Mouse (Mus musculus) hindbrain, embryonic 16.5 days (tissue): ENCODE data around the gene Zbtb22. TPM values are rescaled to one million over a fixed set of nuclear protein-coding genes. Genes with fewer than 3 reads are reported as not detected.
"Not testable (repeated sequence)": the region's sequence is repeated elsewhere in the genome, so short reads cannot be mapped to it uniquely, and the experiment has no call there.

Experiments used
- ATAC-seq: fragments of 200-750 bp; cut with Nextera tagmentation; 2 replicates; pipeline ENCODE4 v1.8.0; 2017; ENCODE audit warnings: moderate TSS enrichment, moderate library complexity
- H3K27ac ChIP-seq: fragments of 300-500 bp; sonication (generic); 2 replicates; pipeline ENCODE4 v1.5.1; 2014; ENCODE audit warnings: low read depth, mild to moderate bottlenecking, control low read depth, low read length, moderate library complexity
- H3K27me3 ChIP-seq: fragments of 300-500 bp; sonication (generic); replicated peaks from 2 replicates; pipeline ENCODE4 v1.6.1; 2014; ENCODE audit warnings: low read length; ENCODE audit not compliant: control insufficient read depth, insufficient read depth
- H3K36me3 ChIP-seq: fragments of 300-500 bp; sonication (generic); 2 replicates; pipeline ENCODE4 v1.6.1; 2014; ENCODE audit warnings: mild to moderate bottlenecking, low read length, moderate library complexity, mixed read lengths; ENCODE audit not compliant: control insufficient read depth, insufficient read depth
- H3K4me1 ChIP-seq: fragments of 300-500 bp; sonication (generic); 2 replicates; pipeline ENCODE4 v1.6.1; 2014; ENCODE audit warnings: low read depth, low read length; ENCODE audit not compliant: control insufficient read depth, insufficient read depth
- H3K4me2 ChIP-seq: fragments of 300-500 bp; sonication (generic); 2 replicates; pipeline ENCODE4 v1.6.1; 2014; ENCODE audit warnings: mild to moderate bottlenecking, low read length, control low read depth, moderate library complexity
- H3K4me3 ChIP-seq: fragments of 300-500 bp; sonication (generic); 2 replicates; pipeline ENCODE4 v1.5.1; 2014; ENCODE audit warnings: mild to moderate bottlenecking, low read length, control low read depth, moderate library complexity
- H3K9ac ChIP-seq: fragments of 300-500 bp; sonication (generic); 2 replicates; pipeline ENCODE4 v1.6.1; 2014; ENCODE audit warnings: low read depth, mild to moderate bottlenecking, control low read depth, low read length, moderate library complexity
- H3K9me3 ChIP-seq: fragments of 300-500 bp; sonication (generic); 2 replicates; pipeline ENCODE4 v1.6.1; 2014; ENCODE audit warnings: mild to moderate bottlenecking, low read length, moderate library complexity; ENCODE audit not compliant: control insufficient read depth
- WGBS: fragments of 180-500 bp; shearing (Covaris S2); extraction: QIAGEN DNeasy Blood & Tissue Kit; methylation state at CpG from one replicate; pipeline ENCODE4 v1.1.7; 2014; 5-methylcytosine and 5-hydroxymethylcytosine counted together
- polyA plus RNA-seq: library from polyadenylated mRNA; unstranded; fragments of >200 nt; fragmentation: Nextera tagmentation; extraction: Ambion mirVana; gene quantifications from 2 replicates; pipeline ENCODE4 v1.2.1, GENCODE M21; 2015

The Zbtb22 gene
- polyA plus RNA-seq, 1 experiment from 2014 or later, result 16.2 TPM

- Histone ChIP-seq H3K4me3 (no peak overlapping the region), H3K9ac (no peak overlapping the region), H3K4me1 (no peaks in the 10 kb centered on the region), H3K36me3 (no peaks in the 10 kb centered on the region), H3K27ac (no peak overlapping the region), H3K9me3 (no peaks in the 10 kb centered on the region), H3K27me3 (no peaks in the 10 kb centered on the region), H3K4me2 (no peak overlapping the region)
- ATAC-seq, result no peak
- 61% methylated on average over 4 of the region's 4 CpGs for whole genome bisulfite sequencing
These were observed 14.1 kb upstream of the Zbtb22 start for GRCm38 (mm10) chr17:33901653-33902052.

GRCm38 (mm10) chr17:33902079-33902478 lies 13.6 kb upstream of the Zbtb22 start:
- H3K9me3 ChIP-seq, result no peaks in the 10 kb centered on the region
- H3K4me3 ChIP-seq, result no peak overlapping the region
- H3K27ac ChIP-seq, result no peak overlapping the region
- no peak overlapping the region for H3K4me2 ChIP-seq
- 70% methylated on average over 4 of the region's 4 CpGs for WGBS
- H3K27me3 ChIP-seq, result no peaks in the 10 kb centered on the region
- H3K9ac ChIP-seq, result no peak overlapping the region
- no peaks in the 10 kb centered on the region for H3K36me3 ChIP-seq
- no peaks in the 10 kb centered on the region for H3K4me1 ChIP-seq
- ATAC-seq, result no peak

- Histone ChIP-seq H3K4me3 (no peak overlapping the region), H3K4me1 (no peaks in the 10 kb centered on the region), H3K4me2 (no peak overlapping the region), H3K27me3 (no peaks in the 10 kb centered on the region), H3K9me3 (no peaks in the 10 kb centered on the region), H3K27ac (no peak overlapping the region), H3K9ac (no peak overlapping the region), H3K36me3 (no peaks in the 10 kb centered on the region)
- WGBS, result 85% methylated on average over 7 of the region's 7 CpGs
- ATAC-seq, result no peak
These were observed 13.2 kb upstream of the Zbtb22 start for GRCm38 (mm10) chr17:33902491-33902890.

DNA sequence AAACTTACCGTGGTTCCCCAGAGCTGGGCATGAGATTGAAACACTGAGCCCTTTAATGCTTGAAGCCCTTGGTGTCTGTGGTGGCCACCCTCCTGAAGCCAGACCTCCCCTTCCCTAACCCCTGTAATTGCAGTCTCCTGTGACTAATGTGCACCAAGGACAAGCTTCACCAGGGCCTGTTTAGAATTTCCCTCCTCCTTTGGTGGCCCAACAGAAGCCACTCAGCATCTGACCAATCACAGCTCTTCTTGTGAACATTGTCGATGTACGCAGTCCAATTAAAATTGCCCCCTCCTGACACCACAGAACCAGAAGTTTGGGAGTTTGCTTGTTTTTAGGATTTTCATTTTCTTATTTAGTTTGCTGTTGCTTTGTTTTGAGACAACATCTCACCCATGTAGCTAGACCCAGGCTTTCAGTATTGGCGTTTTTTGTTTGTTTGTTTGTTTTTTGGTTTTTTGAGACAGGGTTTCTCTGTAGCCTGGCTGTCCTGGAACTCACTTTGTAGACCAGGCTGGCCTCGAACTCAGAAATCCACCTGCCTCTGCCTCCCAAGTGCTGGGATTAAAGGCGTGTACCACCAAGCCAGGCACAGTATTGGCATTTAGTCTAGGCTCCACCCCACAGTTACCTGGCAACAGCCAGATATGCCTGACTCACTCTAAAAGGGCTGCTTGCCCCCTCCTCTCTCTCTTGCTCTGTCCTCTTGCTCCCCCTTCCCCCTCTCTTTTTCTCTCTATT lies 11.6 kb upstream of the Zbtb22 start:
- WGBS, result 76% methylated on average over 6 of the region's 6 CpGs
- H3K36me3 ChIP-seq, H3K4me2 ChIP-seq, H3K27ac ChIP-seq, ATAC-seq, H3K9me3 ChIP-seq, H3K4me1 ChIP-seq, H3K4me3 ChIP-seq, H3K9ac ChIP-seq, H3K27me3 ChIP-seq: not testable (repeated sequence)

- not testable (repeated sequence) for H3K9me3 ChIP-seq, H3K27ac ChIP-seq, H3K9ac ChIP-seq, H3K4me2 ChIP-seq, ATAC-seq, H3K4me3 ChIP-seq, H3K36me3 ChIP-seq, H3K27me3 ChIP-seq, H3K4me1 ChIP-seq
- 34% methylated on average over 3 of the region's 4 CpGs for WGBS
These were observed 10.9 kb upstream of the Zbtb22 start, which contains the start of gene Platr17 for GRCm38 (mm10) chr17:33904835-33905234. Gene Platr17 (plus strand): TSS chr17:33905135.

DNA sequence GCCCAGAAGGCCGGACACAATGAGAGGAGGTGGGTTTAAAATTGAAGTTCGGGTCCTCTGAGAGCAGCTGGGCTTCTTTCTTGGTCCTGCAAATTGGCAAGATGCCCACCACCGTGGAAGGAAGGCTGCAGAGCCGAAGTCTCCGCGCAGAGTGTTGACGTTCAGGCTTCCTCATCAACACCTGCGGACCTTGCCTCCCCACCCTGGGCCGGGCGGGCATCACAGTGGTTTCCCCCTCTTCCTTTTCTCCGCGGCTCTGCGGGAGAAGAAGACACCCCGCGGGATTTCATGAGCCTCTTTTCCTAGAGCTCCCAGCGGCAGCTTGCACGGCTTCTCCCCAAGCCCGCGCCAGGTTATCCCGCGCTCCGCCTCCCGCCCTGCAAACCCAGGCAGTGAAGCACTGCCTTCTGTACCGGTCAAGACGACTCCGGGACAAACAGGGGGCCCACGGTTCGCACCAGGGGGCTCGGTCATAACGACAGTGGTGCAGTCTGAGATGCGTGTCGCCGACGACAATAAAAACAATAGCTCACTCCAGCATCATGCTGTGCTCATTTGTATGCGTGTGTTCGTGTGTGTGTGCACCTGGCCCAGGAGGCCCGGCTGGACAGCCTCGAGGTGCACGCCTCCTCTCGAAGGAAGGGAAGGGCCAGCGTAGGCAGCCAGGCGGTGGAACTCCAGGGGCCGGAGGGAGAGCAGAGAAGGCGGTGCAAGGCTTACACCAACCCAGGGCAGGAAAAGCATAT lies 7.2 kb upstream of the Zbtb22 start:
- Histone ChIP-seq H3K9ac (peak overlapping the region; percentile 81), H3K9me3 (no peaks in the 10 kb centered on the region), H3K36me3 (peaks cover 12% of the 10 kb centered on the region), H3K27me3 (no peaks in the 10 kb centered on the region), H3K4me1 (peaks cover 14% of the 10 kb centered on the region), H3K4me3 (peak overlapping the region; percentile 91), H3K27ac (peak overlapping the region; percentile 85), H3K4me2 (peak overlapping the region; percentile 78)
- under 1% methylated on average over 44 of the region's 44 CpGs for WGBS
- peak; percentile 63 for ATAC-seq

DNA sequence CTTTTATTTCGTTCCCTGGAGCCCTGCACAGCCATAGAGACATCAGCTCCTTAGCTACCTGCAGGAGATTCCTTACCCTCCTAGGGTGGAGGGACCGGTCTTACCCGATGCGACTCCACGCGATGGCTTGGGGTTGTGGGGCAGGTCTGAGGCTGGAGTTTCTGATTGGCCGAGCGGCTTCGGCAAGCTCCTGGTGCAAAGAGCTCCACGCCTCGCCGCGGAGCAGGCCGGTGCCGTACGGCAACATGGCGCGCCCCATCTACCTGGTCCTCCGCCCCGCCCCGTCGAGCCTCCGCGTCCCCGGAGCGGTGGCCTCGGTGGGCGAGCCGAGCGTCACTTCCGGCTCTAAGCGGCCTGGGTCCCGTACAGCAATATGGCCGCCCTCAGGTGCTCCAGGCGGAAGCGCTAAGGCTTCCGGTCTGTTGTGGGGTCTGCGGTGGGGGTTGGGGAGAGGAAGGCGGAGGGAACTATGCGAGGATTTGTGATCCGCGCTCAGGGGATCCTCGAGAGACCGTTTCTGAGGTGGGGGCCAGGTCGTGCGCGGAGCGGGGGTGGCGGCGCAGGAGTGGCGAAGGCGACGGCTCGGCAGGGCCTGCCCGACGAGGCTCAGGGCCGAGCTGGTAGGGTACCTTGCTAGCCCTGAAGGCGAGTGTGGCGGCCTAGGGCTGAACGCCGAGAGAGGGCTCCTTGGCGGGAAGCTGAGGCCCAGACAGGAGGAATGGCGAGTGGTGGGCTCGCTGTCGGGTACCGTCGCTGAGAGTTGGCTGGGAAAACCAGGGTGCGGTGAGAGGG lies 6.4 kb upstream of the Zbtb22 start, which contains the start of gene Daxx:
Gene Daxx, plus strand, starts transcription at position 338 of the 792 bp plus-strand sequence.
- peak within 1 kb of the TSS; percentile 91 for H3K9ac ChIP-seq
- no peaks in the 10 kb centered on the region for H3K27me3 ChIP-seq
- H3K4me1 ChIP-seq, result peaks cover 14% of the 10 kb centered on the region
- H3K4me2 ChIP-seq, result peak within 1 kb of the TSS; percentile 91
- peak within 1 kb of the TSS; percentile 91 for H3K4me3 ChIP-seq
- no peaks in the 10 kb centered on the region for H3K9me3 ChIP-seq
- under 1% methylated on average over 65 of the region's 68 CpGs for WGBS
- peaks cover 19% of the 10 kb centered on the region for H3K36me3 ChIP-seq
- ATAC-seq, result peak; percentile 97
- peak within 1 kb of the TSS; percentile 88 for H3K27ac ChIP-seq

- H3K36me3 ChIP-seq, result peaks cover 21% of the 10 kb centered on the region
- peak overlapping the region; percentile 91 for H3K9ac ChIP-seq
- no peaks in the 10 kb centered on the region for H3K27me3 ChIP-seq
- no peaks in the 10 kb centered on the region for H3K9me3 ChIP-seq
- peaks cover 15% of the 10 kb centered on the region for H3K4me1 ChIP-seq
- H3K4me2 ChIP-seq, result peak overlapping the region; percentile 91
- 0% methylated on average over 14 of the region's 14 CpGs for WGBS
- peak overlapping the region; percentile 88 for H3K27ac ChIP-seq
- peak overlapping the region; percentile 91 for H3K4me3 ChIP-seq
- ATAC-seq, result no peak
These were observed 5.8 kb upstream of the Zbtb22 start for GRCm38 (mm10) chr17:33909869-33910250.
